ENCODE assay signal across 1 mouse cellular context in the genomic region with DNA sequence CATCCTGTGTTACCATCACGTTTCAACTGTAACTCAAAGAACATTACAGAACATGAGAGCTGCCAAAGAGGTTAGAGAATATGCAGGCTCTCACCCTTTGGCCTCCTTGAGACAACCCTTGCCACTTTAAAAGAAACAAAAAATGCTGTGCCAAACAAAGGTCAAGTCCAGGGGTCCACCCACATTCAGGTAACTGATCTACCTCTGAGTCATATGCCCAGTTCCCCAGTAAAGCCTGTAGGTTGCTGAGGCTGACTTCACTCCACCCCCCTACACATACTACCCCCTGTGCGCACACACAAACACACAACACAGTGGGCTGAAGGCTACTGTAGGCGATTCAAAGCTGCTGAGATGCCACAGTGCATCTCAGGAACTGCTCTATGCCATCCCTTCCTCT.
TF ChIP-seq lines count a peak whose summit lies in the region.

No protein-coding gene starts in this region.

TF ChIP-seq in CH12.LX, 34 proteins besides CTCF, POLR2A, EP300 and RAD21:
- TF ChIP-seq ZC3H11A (IDR thresholded peaks at IDR 0.05; ENCODE audit: low read depth, low read length) (no peak), IRF4 (IDR thresholded peaks at IDR 0.05; ENCODE audit: low read depth, low read length) (no peak), E2F4 (IDR thresholded peaks at IDR 0.05; ENCODE audit: insufficient replicate concordance, low read depth, low read length) (no peak), KAT2A (IDR thresholded peaks at IDR 0.05; ENCODE audit: insufficient replicate concordance, low read length) (no peak), UBTF (IDR thresholded peaks at IDR 0.05; ENCODE audit: low read depth, low read length) (no peak), NELFE (IDR thresholded peaks at IDR 0.05; ENCODE audit: low read depth, low read length) (no peak), JUND (conservative IDR thresholded peaks at IDR 0.05; ENCODE audit: low read depth, low read length) (no peak), POLR2AphosphoS2 (IDR thresholded peaks at IDR 0.05; ENCODE audit: low read depth, low read length) (no peak), MAX (IDR thresholded peaks at IDR 0.05; ENCODE audit: low read length) (no peak), ZMIZ1 (IDR thresholded peaks at IDR 0.05; ENCODE audit: low read depth, low read length) (no peak)
